Mouse (Mus musculus): ENCODE measurements around the gene Utrn.

- no peak for TF ChIP-seq CTCF (IDR thresholded peaks at IDR 0.05; ENCODE audit: extremely low read depth, insufficient read depth, low read length)
- no peak for TF ChIP-seq POLR2A (IDR thresholded peaks at IDR 0.05; ENCODE audit: extremely low read depth, insufficient read depth, low read length)
These were observed 137.7 kb downstream of the Utrn start for GRCm38 (mm10) chr10:12731459-12731858.

Data from cortical plate, adult 2 months (tissue).